In the genomic region with DNA sequence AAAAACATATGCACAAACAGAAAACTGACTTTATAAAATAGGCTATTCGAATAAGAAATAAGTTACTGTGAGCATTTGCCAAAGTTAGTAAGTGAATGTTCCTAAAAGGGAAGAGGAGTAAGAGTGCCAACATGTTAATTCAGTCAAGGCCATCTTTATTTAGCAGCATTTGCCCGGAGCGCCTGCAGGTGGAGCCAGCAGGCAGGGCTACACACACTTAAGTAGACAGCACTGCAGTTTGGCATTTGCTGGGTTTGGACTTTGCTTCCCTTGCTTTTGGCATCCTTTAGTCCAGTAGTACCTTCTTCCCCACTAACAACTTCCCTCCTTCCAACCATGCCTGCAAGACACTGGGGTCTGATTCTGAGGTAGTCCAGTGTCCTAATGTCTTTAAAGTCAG, we compare ENCODE assay signal across 9 mouse cellular contexts.
A peak's percentile ranks its signal among the peaks of the same experiment; 100 is the strongest.
DNase-seq lines count a peak whose midpoint lies in the region; ATAC-seq lines count a peak whose summit lies in the region.
"Had no signal": no experiment of that assay in that cellular context is flagged by ENCODE, and none has a peak within 500 bp of the region (broad histone marks: within the 10 kb centered on the region; RNA-seq: fewer than 3 reads in every experiment).

No protein-coding gene starts in this region.

- no peak for ATAC-seq in heart, embryonic 11.5 days (replicated peaks; ENCODE audit: insufficient number of reproducible peaks, low FRiP score, low TSS enrichment)
- ATAC-seq in activated CD4-positive, CD25-positive, alpha-beta regulatory T cell, adult 4 months: peak; percentile 90
- ATAC-seq in hindbrain, embryonic 16.5 days: peak; percentile 77; the same call in 1 of the 2 replicates
- ATAC-seq in midbrain, embryonic 15.5 days (replicated peaks): peak; percentile 71; the same call in 1 of the 2 replicates

- H3K4me2 ChIP-seq in heart, embryonic 11.5 days: no peak overlapping the region
- no peak overlapping the region for H3K4me2 ChIP-seq in hindbrain, embryonic 16.5 days (ENCODE audit: low read length)
- no peak overlapping the region for H3K4me2 ChIP-seq in midbrain, embryonic 15.5 days

- H3K9me3 ChIP-seq in heart, embryonic 11.5 days (replicated peaks; ENCODE audit: control insufficient read depth, low read length): no peaks in the 10 kb centered on the region
- H3K9me3 ChIP-seq in hindbrain, embryonic 16.5 days (ENCODE audit: control insufficient read depth, low read length): no peaks in the 10 kb centered on the region
- H3K9me3 ChIP-seq in midbrain, embryonic 15.5 days: no peaks in the 10 kb centered on the region

- no peaks in the 10 kb centered on the region for H3K36me3 ChIP-seq in heart, embryonic 11.5 days (ENCODE audit: control insufficient read depth, insufficient read depth, low read length)
- no peaks in the 10 kb centered on the region for H3K36me3 ChIP-seq in hindbrain, embryonic 16.5 days (ENCODE audit: control insufficient read depth, insufficient read depth, low read length)
- H3K36me3 ChIP-seq in midbrain, embryonic 15.5 days (replicated peaks): no peaks in the 10 kb centered on the region

- H3K27ac ChIP-seq in heart, embryonic 11.5 days (ENCODE audit: low read depth, low read length): no peak overlapping the region
- no peak overlapping the region for H3K27ac ChIP-seq in hindbrain, embryonic 16.5 days (ENCODE audit: low read depth, low read length)
- H3K27ac ChIP-seq in midbrain, embryonic 15.5 days: no peak overlapping the region
- H3K27ac ChIP-seq: macrophage had no signal

- no peaks in the 10 kb centered on the region for H3K4me1 ChIP-seq in heart, embryonic 11.5 days (ENCODE audit: control insufficient read depth, insufficient read depth, low read length)
- no peaks in the 10 kb centered on the region for H3K4me1 ChIP-seq in hindbrain, embryonic 16.5 days (ENCODE audit: control insufficient read depth, insufficient read depth, low read depth, low read length)
- no peaks in the 10 kb centered on the region for H3K4me1 ChIP-seq in midbrain, embryonic 15.5 days

- WGBS in heart, embryonic 11.5 days (ENCODE audit: insufficient replicate concordance): 32% methylated on average over 3 of the region's 3 CpGs
- WGBS in hindbrain, embryonic 16.5 days: 46% methylated on average over 3 of the region's 3 CpGs
- WGBS in midbrain, embryonic 15.5 days: 32% methylated on average over 3 of the region's 3 CpGs

- no peaks in the 10 kb centered on the region for H3K27me3 ChIP-seq in heart, embryonic 11.5 days (ENCODE audit: control insufficient read depth, insufficient read depth, low read length)
- H3K27me3 ChIP-seq in hindbrain, embryonic 16.5 days (replicated peaks; ENCODE audit: control insufficient read depth, insufficient read depth, low read length): no peaks in the 10 kb centered on the region
- H3K27me3 ChIP-seq in midbrain, embryonic 15.5 days (replicated peaks): no peaks in the 10 kb centered on the region

- peak; percentile 43 to 56 for DNase-seq in heart, postnatal 14 days
- peak; percentile 52 for DNase-seq in embryo, embryonic 10 days (ENCODE audit: low spot score)
- DNase-seq in left cerebral cortex, postnatal 10 days (ENCODE audit: extremely low spot score in 1 of 2, low spot score in 2 of 2): peak; percentile 16 to 37
- DNase-seq in thymus, postnatal 0 days (ENCODE audit: low spot score): peak; percentile 74

- no peak overlapping the region for H3K4me3 ChIP-seq in heart, embryonic 11.5 days (ENCODE audit: low read depth, low read length)
- no peak overlapping the region for H3K4me3 ChIP-seq in hindbrain, embryonic 16.5 days (ENCODE audit: low read length)
- no peak overlapping the region for H3K4me3 ChIP-seq in midbrain, embryonic 15.5 days

- H3K9ac ChIP-seq in heart, embryonic 11.5 days (ENCODE audit: low read depth, low read length): no peak overlapping the region
- H3K9ac ChIP-seq in hindbrain, embryonic 16.5 days (ENCODE audit: low read depth, low read length): no peak overlapping the region
- H3K9ac ChIP-seq in midbrain, embryonic 15.5 days: no peak overlapping the region

- intact Hi-C loops in heart, postnatal 14 days (cut with DNase I): loop anchor here (2.0 to 5.0 kb wide), 2 partner anchors 237 to 359 kb away; no protein-coding TSS in a partner anchor
- intact Hi-C loops in left cerebral cortex, postnatal 10 days (cut with DNase I): loop anchor here (5.0 kb wide), 2 partner anchors 247 to 357 kb away; no protein-coding TSS in a partner anchor
